Mouse (Mus musculus) R1 (cell line): ENCODE data around the gene AU022751.
"Not testable (repeated sequence)": the region's sequence is repeated elsewhere in the genome, so short reads cannot be mapped to it uniquely, and the experiment has no call there.

Experiments used
- DNase-seq: peaks from one replicate; pipeline ENCODE4 v3.0.0-alpha.2; 2018; ENCODE audit warnings: low read depth, low spot score

AU022751 gene

GRCm38 (mm10) chrX:6082954-6083680, at the start of gene AU022751:
TSS of gene AU022751 (minus strand) at chrX:6083419.
- DNase-seq: peak; percentile 68

- peak; percentile 54 for DNase-seq
These were observed 9.0 kb upstream of the AU022751 start for GRCm38 (mm10) chrX:6091996-6092757.

GRCm38 (mm10) chrX:6091547-6091946, 8.3 kb upstream of the AU022751 start:
- no peak for DNase-seq

- no peak for DNase-seq
These were observed 21.7 kb downstream of the AU022751 start for GRCm38 (mm10) chrX:6061563-6061962.

GRCm38 (mm10) chrX:6047936-6048614, 35.1 kb downstream of the AU022751 start:
- DNase-seq: peak; percentile 2

- DNase-seq: not testable (repeated sequence)
These were observed 35.9 kb downstream of the AU022751 start, which contains the start of gene Nudt11 for GRCm38 (mm10) chrX:6047066-6047935. TSS of gene Nudt11 (plus strand) at chrX:6047453.
